Mouse (Mus musculus) neural tube, embryonic 15.5 days (tissue): ENCODE measurements at regions not wholly inside any gene's neighbourhood (a gene's known extent, or its start where the extent isn't known, plus 50 kb on each side); places are given as distances from the start of the nearest gene placed in this dataset.
A peak's percentile ranks its signal among the peaks of the same experiment; 100 is the strongest.

Source experiments
- ATAC-seq: fragments of 200-750 bp; cut with Nextera tagmentation; 2 replicates; pipeline ENCODE4 v1.8.0; 2017; ENCODE audit warnings: mild to moderate bottlenecking, moderate TSS enrichment, moderate library complexity; ENCODE audit not compliant: low FRiP score
- H3K27ac ChIP-seq: fragments of 300-500 bp; sonication (generic); replicated peaks from 2 replicates; pipeline ENCODE4 v1.5.1; 2015; ENCODE audit warnings: mild to moderate bottlenecking, inconsistent platforms
- H3K27me3 ChIP-seq: fragments of 300-500 bp; sonication (generic); replicated peaks from 2 replicates; pipeline ENCODE4 v1.6.1; 2015; ENCODE audit warnings: inconsistent platforms
- H3K36me3 ChIP-seq: fragments of 300-500 bp; sonication (generic); 2 replicates; pipeline ENCODE4 v1.6.1; 2015; ENCODE audit warnings: inconsistent platforms
- H3K4me1 ChIP-seq: fragments of 300-500 bp; sonication (generic); 2 replicates; pipeline ENCODE4 v1.6.1; 2015; ENCODE audit warnings: inconsistent platforms
- H3K4me2 ChIP-seq: fragments of 300-500 bp; sonication (generic); 2 replicates; pipeline ENCODE4 v1.6.1; 2015; ENCODE audit warnings: inconsistent platforms, mild to moderate bottlenecking, moderate library complexity
- H3K4me3 ChIP-seq: fragments of 300-500 bp; sonication (generic); replicated peaks from 2 replicates; pipeline ENCODE4 v1.5.1; 2015; ENCODE audit warnings: mild to moderate bottlenecking, inconsistent platforms
- H3K9ac ChIP-seq: fragments of 300-500 bp; sonication (generic); replicated peaks from 2 replicates; pipeline ENCODE4 v1.6.1; 2015; ENCODE audit warnings: mild to moderate bottlenecking, inconsistent platforms
- H3K9me3 ChIP-seq: fragments of 300-500 bp; sonication (generic); replicated peaks from 2 replicates; pipeline ENCODE4 v1.6.1; 2016; ENCODE audit warnings: inconsistent platforms
- WGBS: fragments of 180-500 bp; shearing (Covaris S2); methylation state at CpG from one replicate; pipeline ENCODE4 v1.1.7; 2015; ENCODE audit warnings: mixed read lengths; 5-methylcytosine and 5-hydroxymethylcytosine counted together

- WGBS: 83% methylated on average over 3 of the region's 3 CpGs
- ATAC-seq: no peak
- H3K27ac ChIP-seq: no peak overlapping the region
- no peaks in the 10 kb centered on the region for H3K36me3 ChIP-seq
- H3K27me3 ChIP-seq: no peaks in the 10 kb centered on the region
- H3K4me1 ChIP-seq: 0 out of 2 replicates have a peak, but pooled peaks cover 5% of the 10 kb centered on the region
- H3K4me3 ChIP-seq: no peak overlapping the region
- H3K4me2 ChIP-seq: no peak overlapping the region
- H3K9ac ChIP-seq: no peak overlapping the region
- no peaks in the 10 kb centered on the region for H3K9me3 ChIP-seq
These were observed 59.0 kb upstream of the Ntm start for GRCm38 (mm10) chr9:30021981-30022380.

DNA sequence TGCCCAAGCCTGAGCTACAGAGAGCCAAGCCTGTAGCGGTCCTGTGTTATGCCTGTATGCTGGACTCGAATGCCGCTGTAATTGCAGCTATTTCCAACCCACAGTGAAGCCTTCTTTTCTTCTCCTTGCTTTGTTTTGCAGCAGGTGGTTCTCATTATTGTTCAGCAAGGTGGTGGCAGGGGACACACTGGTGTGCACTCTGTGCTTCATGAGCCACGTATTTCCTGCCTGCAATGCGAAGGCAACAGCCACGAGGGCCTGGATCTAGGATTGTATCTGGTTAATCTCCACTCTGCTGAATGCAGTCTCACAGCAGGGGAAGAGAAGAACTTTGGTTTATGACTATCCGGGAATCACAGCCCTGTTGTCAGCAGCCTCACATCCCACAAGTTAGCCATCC is 62.3 kb upstream of the Ntm start:
- no peak for ATAC-seq
- 19% methylated on average over 7 of the region's 7 CpGs for WGBS
- Histone ChIP-seq H3K36me3 (no peaks in the 10 kb centered on the region), H3K4me1 (0 out of 2 replicates have a peak, but pooled peaks cover 5% of the 10 kb centered on the region), H3K4me3 (no peak overlapping the region), H3K9me3 (no peaks in the 10 kb centered on the region), H3K27ac (0 out of 2 replicates have a peak overlapping the region, but pooled peaks have one; percentile 2), H3K9ac (no peak overlapping the region), H3K27me3 (no peaks in the 10 kb centered on the region), H3K4me2 (no peak overlapping the region)

DNA sequence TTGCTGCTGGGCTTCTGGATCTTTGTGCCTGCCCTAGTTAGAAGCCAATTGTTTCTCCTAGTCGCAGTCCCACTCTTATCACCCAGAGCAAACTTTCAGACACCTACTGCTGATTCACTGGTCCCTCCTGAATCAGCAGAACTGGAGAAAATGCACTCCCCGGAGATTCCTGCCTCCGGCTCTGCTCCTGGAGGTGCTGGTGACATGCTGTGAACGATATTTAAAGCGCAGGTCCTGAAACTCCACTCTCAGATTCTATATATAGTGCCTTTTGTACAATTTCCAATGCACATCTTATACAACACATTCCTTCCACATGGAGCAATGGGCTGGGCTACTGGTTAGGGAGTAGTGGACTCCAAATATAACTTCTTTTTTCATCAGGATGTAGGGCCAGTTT is 64.0 kb upstream of the Ntm start:
- Histone ChIP-seq H3K4me3 (no peak overlapping the region), H3K4me1 (0 out of 2 replicates have a peak, but pooled peaks cover 5% of the 10 kb centered on the region), H3K9ac (no peak overlapping the region), H3K27ac (no peak overlapping the region), H3K27me3 (no peaks in the 10 kb centered on the region), H3K4me2 (no peak overlapping the region), H3K9me3 (no peaks in the 10 kb centered on the region), H3K36me3 (no peaks in the 10 kb centered on the region)
- no peak for ATAC-seq
- WGBS: 72% methylated on average over 5 of the region's 5 CpGs

GRCm38 (mm10) chr9:30040396-30040795 is 77.5 kb upstream of the Ntm start:
- WGBS: 8% methylated on average over 4 of the region's 4 CpGs
- no peak overlapping the region for H3K27ac ChIP-seq
- no peak for ATAC-seq

DNA sequence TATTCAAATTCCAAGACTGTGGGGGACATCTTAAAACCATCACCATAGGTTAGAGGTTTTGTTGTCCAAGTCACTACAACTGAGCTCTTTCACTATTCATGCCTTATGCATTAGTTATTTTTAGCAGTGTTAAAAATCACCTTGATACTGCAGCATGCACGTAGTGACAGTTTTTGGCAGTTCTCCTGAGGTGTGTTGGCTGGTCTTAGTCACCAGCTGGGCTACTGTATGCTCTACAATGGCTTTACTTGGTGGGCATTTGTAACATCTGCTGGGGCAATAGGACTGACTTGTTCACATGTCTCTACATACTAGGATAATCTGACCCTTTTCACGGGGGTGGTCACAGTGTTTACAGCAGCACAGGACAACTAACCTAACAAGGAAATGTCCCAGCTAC is 101.6 kb upstream of the Ntm start:
- Histone ChIP-seq H3K4me1 (peaks cover 8% of the 10 kb centered on the region; the same call in 1 of the 2 replicates), H3K9me3 (no peaks in the 10 kb centered on the region), H3K36me3 (no peaks in the 10 kb centered on the region), H3K4me2 (no peak overlapping the region), H3K27me3 (no peaks in the 10 kb centered on the region), H3K4me3 (no peak overlapping the region), H3K9ac (no peak overlapping the region), H3K27ac (no peak overlapping the region)
- 92% methylated on average over 2 of the region's 2 CpGs for WGBS
- no peak for ATAC-seq

More at GRCm38 (mm10) chr9:30040396-30040795, 77.5 kb upstream of the Ntm start:
- H3K9me3 ChIP-seq: no peaks in the 10 kb centered on the region
- H3K9ac ChIP-seq: no peak overlapping the region
- H3K4me3 ChIP-seq: no peak overlapping the region
- H3K4me1 ChIP-seq: peaks cover 7% of the 10 kb centered on the region
- H3K27me3 ChIP-seq: no peaks in the 10 kb centered on the region
- no peaks in the 10 kb centered on the region for H3K36me3 ChIP-seq
- H3K4me2 ChIP-seq: no peak overlapping the region

DNA sequence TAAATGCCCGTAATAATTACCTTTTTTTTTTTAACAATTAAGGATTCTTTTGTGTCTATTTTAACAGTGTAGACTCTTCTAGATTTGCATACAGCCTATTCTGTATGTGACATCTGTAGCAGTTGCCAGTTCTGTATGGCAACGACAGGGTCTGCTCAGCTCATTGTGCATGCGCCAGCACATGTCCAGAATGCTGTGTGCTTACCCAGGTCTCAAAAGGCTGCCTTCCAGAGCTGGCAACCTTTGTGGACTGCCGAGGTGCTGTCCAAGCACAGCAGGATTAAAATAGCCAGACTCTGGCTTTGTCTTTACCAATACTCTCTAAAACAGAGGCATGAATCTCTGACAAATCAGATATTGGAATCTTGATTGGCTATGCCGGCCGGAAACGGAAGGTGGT is 105.0 kb upstream of the Ntm start:
- ATAC-seq: no peak
- Histone ChIP-seq H3K9ac (no peak overlapping the region), H3K4me3 (no peak overlapping the region), H3K27ac (no peak overlapping the region), H3K4me2 (no peak overlapping the region), H3K36me3 (no peaks in the 10 kb centered on the region), H3K9me3 (no peaks in the 10 kb centered on the region), H3K27me3 (no peaks in the 10 kb centered on the region), H3K4me1 (peaks cover 8% of the 10 kb centered on the region; the same call in 1 of the 2 replicates)
- WGBS: 40% methylated on average over 7 of the region's 7 CpGs

DNA sequence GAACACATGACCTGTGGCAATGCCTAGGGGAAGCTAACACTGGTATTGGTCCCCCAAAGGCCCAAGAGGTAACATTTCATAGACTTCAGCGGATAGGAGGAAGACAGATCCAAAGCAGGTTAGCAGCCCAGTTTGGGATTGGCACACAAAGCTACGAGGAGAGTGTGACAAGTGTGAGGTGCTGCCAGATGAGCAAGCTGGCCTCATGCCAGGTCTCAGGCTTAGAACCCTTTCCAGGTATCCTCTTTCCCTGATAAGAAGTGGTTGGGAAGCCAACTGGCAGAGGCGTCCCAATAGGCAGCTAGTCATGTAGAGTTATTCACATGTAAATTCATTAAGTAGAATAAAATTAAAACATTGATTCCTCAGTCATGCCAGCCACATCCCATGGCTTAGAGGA is 112.3 kb upstream of the Ntm start:
- H3K4me1 ChIP-seq: peaks cover 5% of the 10 kb centered on the region
- H3K36me3 ChIP-seq: no peaks in the 10 kb centered on the region
- ATAC-seq: no peak
- H3K4me2 ChIP-seq: no peak overlapping the region
- no peak overlapping the region for H3K4me3 ChIP-seq
- 88% methylated on average over 3 of the region's 3 CpGs for WGBS
- no peaks in the 10 kb centered on the region for H3K27me3 ChIP-seq
- H3K9ac ChIP-seq: no peak overlapping the region
- H3K27ac ChIP-seq: no peak overlapping the region
- no peaks in the 10 kb centered on the region for H3K9me3 ChIP-seq

GRCm38 (mm10) chr9:30076006-30076405 is 113.1 kb upstream of the Ntm start:
- Histone ChIP-seq H3K27me3 (no peaks in the 10 kb centered on the region), H3K4me2 (no peak overlapping the region), H3K9me3 (no peaks in the 10 kb centered on the region), H3K4me1 (peaks cover 5% of the 10 kb centered on the region), H3K27ac (no peak overlapping the region), H3K36me3 (no peaks in the 10 kb centered on the region), H3K4me3 (no peak overlapping the region), H3K9ac (no peak overlapping the region)
- WGBS: 79% methylated on average over 6 of the region's 6 CpGs
- no peak for ATAC-seq

- peaks cover 5% of the 10 kb centered on the region for H3K4me1 ChIP-seq
- 19% methylated on average over 3 of the region's 3 CpGs for WGBS
- no peaks in the 10 kb centered on the region for H3K36me3 ChIP-seq
- no peak overlapping the region for H3K4me2 ChIP-seq
- no peaks in the 10 kb centered on the region for H3K27me3 ChIP-seq
- H3K9me3 ChIP-seq: no peaks in the 10 kb centered on the region
- H3K27ac ChIP-seq: no peak overlapping the region
- H3K9ac ChIP-seq: no peak overlapping the region
- H3K4me3 ChIP-seq: no peak overlapping the region
- ATAC-seq: no peak
These were observed 113.5 kb upstream of the Ntm start for GRCm38 (mm10) chr9:30076482-30076881.

- WGBS: 67% methylated on average over 6 of the region's 6 CpGs
- no peak overlapping the region for H3K27ac ChIP-seq
- no peak overlapping the region for H3K9ac ChIP-seq
- H3K4me1 ChIP-seq: no peaks in the 10 kb centered on the region
- no peaks in the 10 kb centered on the region for H3K27me3 ChIP-seq
- ATAC-seq: no peak
- no peaks in the 10 kb centered on the region for H3K36me3 ChIP-seq
- H3K4me3 ChIP-seq: no peak overlapping the region
- no peaks in the 10 kb centered on the region for H3K9me3 ChIP-seq
- no peak overlapping the region for H3K4me2 ChIP-seq
These were observed 139.0 kb upstream of the Ntm start for GRCm38 (mm10) chr9:30101942-30102341.

DNA sequence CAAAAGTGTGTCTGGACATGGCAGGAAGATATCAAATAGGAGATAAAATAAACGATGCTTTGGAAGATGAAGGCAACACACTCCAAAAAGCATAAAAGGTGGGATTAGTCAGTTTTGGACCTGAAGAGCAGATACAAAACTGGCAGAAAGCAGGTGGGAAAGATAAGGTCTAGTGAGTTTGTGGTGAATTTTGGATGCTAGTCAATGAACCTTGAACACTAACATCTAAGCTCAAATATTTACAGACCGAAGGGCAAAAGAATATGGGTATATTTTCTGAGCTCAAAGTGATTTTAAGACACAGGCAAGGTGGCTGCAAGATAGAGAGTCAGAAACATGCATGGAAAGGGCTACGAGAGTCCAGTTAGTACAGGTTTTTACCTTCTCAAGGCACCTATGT is 159.4 kb upstream of the Ntm start:
- ATAC-seq: no peak
- H3K4me3 ChIP-seq: no peak overlapping the region
- 91% methylated on average over 3 of the region's 3 CpGs for WGBS
- H3K4me1 ChIP-seq: no peaks in the 10 kb centered on the region
- H3K27ac ChIP-seq: no peak overlapping the region
- H3K4me2 ChIP-seq: no peak overlapping the region
- H3K9ac ChIP-seq: no peak overlapping the region
- H3K36me3 ChIP-seq: no peaks in the 10 kb centered on the region
- no peaks in the 10 kb centered on the region for H3K9me3 ChIP-seq
- no peaks in the 10 kb centered on the region for H3K27me3 ChIP-seq

- Histone ChIP-seq H3K4me2 (no peak overlapping the region), H3K27me3 (no peaks in the 10 kb centered on the region), H3K4me1 (peaks cover under 1% of the 10 kb centered on the region; the same call in 1 of the 2 replicates), H3K27ac (no peak overlapping the region), H3K36me3 (no peaks in the 10 kb centered on the region), H3K9ac (no peak overlapping the region), H3K4me3 (no peak overlapping the region), H3K9me3 (no peaks in the 10 kb centered on the region)
- ATAC-seq: no peak
- 62% methylated on average over 6 of the region's 6 CpGs for WGBS
These were observed 166.2 kb upstream of the Ntm start for GRCm38 (mm10) chr9:30129151-30129550.

DNA sequence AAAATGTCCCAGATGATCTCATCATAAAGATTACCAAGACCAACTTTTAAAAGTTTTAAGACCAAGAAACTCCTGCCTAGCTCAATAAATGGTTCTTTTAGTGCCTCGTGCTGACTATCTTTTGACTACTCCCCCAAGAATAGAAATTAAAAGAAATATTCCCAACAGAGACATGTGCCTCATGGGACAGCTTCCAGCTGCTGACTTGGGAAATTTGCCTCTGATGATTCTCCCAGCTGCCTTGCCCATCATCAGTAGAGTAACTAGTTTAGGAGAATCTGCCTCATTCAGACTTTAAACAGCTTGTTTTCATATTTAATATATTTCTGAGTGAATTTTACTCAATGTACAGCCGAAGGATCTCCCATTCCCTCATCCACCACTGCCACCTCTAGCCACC is 168.7 kb upstream of the Ntm start:
- H3K9me3 ChIP-seq: no peaks in the 10 kb centered on the region
- H3K4me1 ChIP-seq: peaks cover 11% of the 10 kb centered on the region
- no peak overlapping the region for H3K27ac ChIP-seq
- H3K36me3 ChIP-seq: no peaks in the 10 kb centered on the region
- no peak for ATAC-seq
- 0 out of 2 replicates have a peak, but pooled peaks cover 7% of the 10 kb centered on the region for H3K27me3 ChIP-seq
- H3K4me3 ChIP-seq: no peak overlapping the region
- H3K4me2 ChIP-seq: no peak overlapping the region
- WGBS: 83% methylated on average over 2 of the region's 2 CpGs
- H3K9ac ChIP-seq: no peak overlapping the region
